Mouse (Mus musculus) macrophage (primary cell): ENCODE measurements around the gene Pitpnc1. TPM values are rescaled to one million over a fixed set of nuclear protein-coding genes. Genes with fewer than 3 reads are reported as not detected.

ENCODE experiments used
- H3K27ac ChIP-seq: fragments of 350-480 bp; formaldehyde crosslinking; 2 replicates; pipeline ENCODE4 v1.9.0; 2021
- H3K36me3 ChIP-seq: fragments of 350-480 bp; formaldehyde crosslinking; 2 replicates; pipeline ENCODE4 v1.9.0; 2021; ENCODE audit errors: inconsistent target
- H3K4me3 ChIP-seq: fragments of 350-480 bp; formaldehyde crosslinking; 2 replicates; pipeline ENCODE4 v1.9.0; 2021; ENCODE audit errors: inconsistent target
- H3K79me2 ChIP-seq: fragments of 350-480 bp; formaldehyde crosslinking; 2 replicates; pipeline ENCODE4 v1.9.0; 2021; ENCODE audit errors: inconsistent target
- WGBS: methylation state at CpG from one replicate; pipeline ENCODE4 v1.1.7; 2026; ENCODE audit warnings: inconsistent platforms; ENCODE audit not compliant: missing documents; 5-methylcytosine and 5-hydroxymethylcytosine counted together
- polyA plus RNA-seq: library from polyadenylated mRNA; stranded (reverse); fragments of 250-400 nt; gene quantifications from 3 replicates; pipeline ENCODE4 v1.2.4, GENCODE M21; 2018; ENCODE audit warnings: inconsistent platforms

The Pitpnc1 gene
- polyA plus RNA-seq, 1 experiment from 2014 or later = 50.1 TPM

DNA sequence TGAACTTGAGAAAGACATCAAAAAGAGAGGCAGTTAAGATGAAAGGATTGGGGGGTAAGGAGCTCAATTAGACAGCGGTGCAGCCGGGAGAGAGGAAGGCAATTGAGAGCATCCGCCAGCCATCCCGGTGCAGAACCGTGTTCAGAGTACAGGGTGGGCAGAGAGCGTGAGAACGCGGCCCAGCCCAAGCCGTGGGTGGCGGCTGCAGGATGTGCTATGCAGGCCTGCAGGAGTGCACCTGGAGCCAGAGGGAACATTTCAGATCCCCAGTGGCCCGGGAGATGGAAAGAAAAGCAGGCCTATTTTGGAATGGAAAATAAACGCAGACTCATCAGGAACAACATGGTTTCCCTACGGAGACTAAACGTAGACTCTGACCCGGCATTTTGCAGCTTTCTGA is 155.0 kb downstream of the Pitpnc1 start:
- no peaks in the 10 kb centered on the region for H3K36me3 ChIP-seq
- 94% methylated on average over 15 of the region's 15 CpGs for WGBS
- no peak overlapping the region for H3K27ac ChIP-seq
- no peak overlapping the region for H3K4me3 ChIP-seq
- H3K79me2 ChIP-seq = no peaks in the 10 kb centered on the region

DNA sequence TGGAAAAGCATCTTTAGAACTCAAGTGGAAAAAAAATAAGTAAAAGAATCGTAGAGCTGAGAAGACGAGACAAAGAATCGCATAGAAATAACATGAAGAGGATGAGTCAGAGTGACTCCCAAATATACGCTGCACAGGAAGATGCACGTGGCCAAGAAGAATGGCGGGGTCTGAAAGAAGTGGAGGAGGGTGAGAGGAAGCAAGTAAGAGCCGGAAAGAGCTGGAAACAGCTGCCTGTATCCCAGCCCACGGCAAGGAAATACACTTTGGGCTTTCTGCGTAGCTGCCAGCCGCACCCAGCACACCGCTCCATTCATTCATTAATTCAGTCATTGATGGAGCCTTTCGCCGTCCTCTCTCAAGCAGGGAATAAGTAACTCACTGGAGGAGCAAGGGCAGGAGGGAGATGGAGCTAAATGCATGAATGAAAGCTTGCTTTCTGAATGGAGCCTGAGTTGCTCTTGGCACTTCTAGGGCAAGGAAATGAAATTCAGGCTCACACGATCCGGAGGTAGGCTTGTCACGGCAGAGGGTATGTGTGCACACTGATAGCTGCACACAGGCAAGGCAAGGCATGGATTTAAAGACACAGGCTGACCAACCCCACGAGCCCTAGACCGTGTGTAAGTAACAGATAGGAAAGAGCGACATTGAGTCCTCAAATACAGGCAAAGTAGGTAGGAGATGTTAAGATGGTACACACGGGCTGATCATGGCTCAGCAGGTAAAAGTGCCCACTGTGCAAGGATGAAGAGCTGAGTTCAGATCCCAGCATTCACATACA is 160.0 kb downstream of the Pitpnc1 start:
- 86% methylated on average over 20 of the region's 20 CpGs for WGBS
- no peaks in the 10 kb centered on the region for H3K79me2 ChIP-seq
- no peaks in the 10 kb centered on the region for H3K36me3 ChIP-seq
- no peak overlapping the region for H3K27ac ChIP-seq
- no peak overlapping the region for H3K4me3 ChIP-seq

DNA sequence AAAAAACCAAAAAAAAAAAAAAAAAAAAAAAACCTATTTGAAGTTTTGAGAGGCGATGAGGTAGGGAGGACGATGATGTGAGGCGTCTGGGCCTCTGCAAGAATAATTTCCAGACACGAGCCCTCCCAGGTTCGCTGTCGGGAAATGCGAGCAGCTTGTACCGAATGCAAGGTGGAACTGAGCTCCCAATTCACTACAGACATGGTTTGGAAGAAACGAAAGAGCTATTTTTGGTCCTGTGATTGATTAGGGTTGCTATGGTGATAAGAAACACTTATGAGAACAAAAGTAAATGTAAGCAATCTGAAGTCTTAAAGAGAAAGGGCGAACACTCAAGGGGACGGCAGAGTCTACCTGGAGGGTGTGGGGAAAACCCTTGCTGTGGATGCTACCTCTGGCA is 164.3 kb downstream of the Pitpnc1 start:
- 96% methylated on average over 11 of the region's 11 CpGs for WGBS
- Histone ChIP-seq H3K27ac (no peak overlapping the region), H3K79me2 (no peaks in the 10 kb centered on the region), H3K4me3 (no peak overlapping the region), H3K36me3 (no peaks in the 10 kb centered on the region)

DNA sequence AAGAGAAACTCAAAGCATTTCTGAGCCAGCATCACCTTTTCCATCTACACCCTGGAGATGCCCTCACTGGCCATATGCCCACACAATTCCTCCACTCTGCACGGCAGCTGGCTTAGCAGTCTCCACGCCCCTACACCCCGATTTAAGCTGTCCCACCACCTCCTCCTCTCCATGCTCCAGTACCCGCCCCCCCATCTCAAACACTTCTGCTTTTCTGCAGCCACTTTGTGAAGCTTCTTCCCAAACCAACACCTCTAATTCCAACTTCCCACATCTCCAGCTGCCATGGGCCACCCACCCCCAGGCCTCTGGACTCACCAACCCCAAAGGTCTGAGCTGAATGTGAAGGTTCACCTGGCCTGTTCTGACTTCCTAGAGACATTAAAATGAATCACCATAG is 168.4 kb downstream of the Pitpnc1 start:
- Histone ChIP-seq H3K36me3 (no peaks in the 10 kb centered on the region), H3K4me3 (no peak overlapping the region), H3K79me2 (no peaks in the 10 kb centered on the region), H3K27ac (no peak overlapping the region)
- 65% methylated on average over 4 of the region's 4 CpGs for WGBS

DNA sequence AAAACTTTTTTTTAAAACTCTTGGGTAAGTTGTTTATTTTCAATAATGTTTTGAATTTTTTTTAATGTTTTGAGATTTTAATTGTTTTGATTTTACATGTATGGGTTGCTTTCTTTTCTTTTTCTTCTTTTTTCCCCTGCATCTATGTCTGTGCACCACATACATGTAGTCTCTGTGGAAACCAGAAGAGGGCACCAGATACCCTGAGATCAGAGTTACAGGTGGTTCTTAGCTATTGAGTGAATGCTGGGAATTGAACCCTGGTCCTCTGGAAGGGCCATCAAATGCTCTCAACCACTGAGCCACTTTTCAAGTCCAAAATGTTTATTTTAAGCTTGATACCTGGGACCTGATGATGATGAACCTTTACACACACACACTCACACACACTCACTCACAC is 170.3 kb downstream of the Pitpnc1 start:
- H3K4me3 ChIP-seq = no peak overlapping the region
- H3K36me3 ChIP-seq = no peaks in the 10 kb centered on the region
- no peak overlapping the region for H3K27ac ChIP-seq
- H3K79me2 ChIP-seq = no peaks in the 10 kb centered on the region

DNA sequence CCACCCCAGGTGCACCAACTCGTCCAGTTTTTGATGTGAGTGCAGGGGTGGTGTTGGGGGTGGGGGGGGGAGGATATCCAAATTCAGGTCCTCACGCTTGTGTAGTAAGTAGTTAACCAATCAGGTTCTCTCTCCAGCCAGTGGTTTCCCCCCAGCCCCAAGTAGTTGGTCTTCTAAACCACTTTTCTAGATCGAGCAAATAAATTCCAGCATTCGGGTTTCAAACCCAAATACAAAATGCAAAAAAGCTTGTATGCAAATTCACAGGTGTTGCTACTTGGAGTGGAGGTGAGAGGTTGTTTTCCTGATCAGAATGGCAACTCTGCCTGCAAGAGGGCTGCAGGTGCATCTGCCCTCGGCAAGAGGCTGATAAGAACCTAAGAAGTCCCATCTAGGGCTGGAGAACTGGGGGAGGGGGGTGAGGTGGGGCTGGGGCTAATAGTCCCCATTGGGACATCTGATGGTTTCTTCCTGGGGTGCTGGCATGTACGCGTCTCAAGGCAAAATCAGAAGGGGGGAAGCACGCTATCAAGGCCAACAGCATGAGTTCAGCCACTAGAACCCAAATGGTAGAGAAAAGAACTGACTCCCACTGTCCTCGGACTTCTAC is 170.9 kb downstream of the Pitpnc1 start:
- Histone ChIP-seq H3K36me3 (no peaks in the 10 kb centered on the region), H3K27ac (no peak overlapping the region), H3K4me3 (no peak overlapping the region), H3K79me2 (no peaks in the 10 kb centered on the region)
- 98% methylated on average over 9 of the region's 9 CpGs for whole genome bisulfite sequencing

DNA sequence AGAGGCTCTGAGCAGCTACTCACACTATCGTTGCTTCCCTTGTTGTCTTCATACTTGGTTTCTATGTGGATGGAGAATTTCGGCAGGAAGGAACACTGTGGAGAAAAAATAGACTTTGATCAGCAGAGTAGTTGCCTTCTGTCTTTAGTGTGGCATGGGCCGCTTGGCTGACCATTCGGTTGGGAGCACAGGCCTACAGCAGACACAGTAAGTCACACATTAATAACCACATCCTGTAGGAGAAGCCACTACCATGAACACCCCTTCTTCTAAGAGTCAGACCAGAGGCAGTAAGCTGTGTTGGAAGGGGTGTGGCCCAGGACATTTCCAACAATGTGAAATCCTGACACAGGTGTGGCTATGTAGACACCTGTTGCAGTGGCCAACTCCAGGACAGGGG is 174.3 kb downstream of the Pitpnc1 start:
- no peak overlapping the region for H3K27ac ChIP-seq
- H3K4me3 ChIP-seq = no peak overlapping the region
- H3K79me2 ChIP-seq = no peaks in the 10 kb centered on the region
- no peaks in the 10 kb centered on the region for H3K36me3 ChIP-seq
- WGBS = 76% methylated on average over 4 of the region's 4 CpGs

DNA sequence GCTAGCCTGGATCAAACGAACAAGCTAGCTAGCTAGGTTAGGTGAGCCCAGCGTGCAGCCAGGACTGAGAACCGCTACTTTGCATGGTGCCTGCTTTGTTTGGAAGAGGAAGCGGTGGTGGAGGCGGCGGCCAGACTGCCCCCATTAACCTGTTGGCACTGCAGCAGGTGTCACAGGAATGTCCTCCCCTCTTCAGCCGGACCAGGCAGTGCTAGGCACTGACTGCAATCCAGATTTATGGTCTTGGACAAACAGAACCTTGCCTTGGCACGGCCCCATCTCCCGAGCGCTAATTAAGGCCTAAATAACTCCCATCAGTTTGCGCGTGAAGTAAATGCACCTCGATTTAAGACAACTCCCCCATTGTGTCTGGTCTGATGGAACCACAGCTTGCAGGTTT is 178.5 kb downstream of the Pitpnc1 start:
- Histone ChIP-seq H3K36me3 (no peaks in the 10 kb centered on the region), H3K79me2 (no peaks in the 10 kb centered on the region), H3K27ac (no peak overlapping the region), H3K4me3 (no peak overlapping the region)
- WGBS = over 99% methylated on average over 12 of the region's 13 CpGs

DNA sequence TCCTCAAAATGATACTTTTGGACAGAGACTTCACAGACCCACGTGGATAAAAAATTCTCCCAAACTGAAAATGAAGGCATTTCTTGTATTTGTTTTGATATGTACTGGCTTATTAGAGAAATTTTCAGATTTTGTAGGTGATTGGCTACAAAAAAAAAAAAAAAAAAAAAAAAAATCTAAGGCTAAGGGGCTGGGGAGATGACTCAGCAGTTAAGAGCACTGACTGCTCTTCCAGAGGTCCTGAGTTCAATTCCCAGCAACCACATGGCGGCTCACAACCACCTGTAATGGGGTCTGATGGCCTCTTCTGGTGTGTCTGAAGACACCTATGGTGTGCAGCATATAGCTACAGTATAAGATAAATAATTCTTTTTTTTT is 182.3 kb downstream of the Pitpnc1 start:
- Histone ChIP-seq H3K4me3 (no peak overlapping the region), H3K79me2 (no peaks in the 10 kb centered on the region), H3K27ac (no peak overlapping the region), H3K36me3 (no peaks in the 10 kb centered on the region)
- WGBS = 96% methylated on average over 2 of the region's 2 CpGs

DNA sequence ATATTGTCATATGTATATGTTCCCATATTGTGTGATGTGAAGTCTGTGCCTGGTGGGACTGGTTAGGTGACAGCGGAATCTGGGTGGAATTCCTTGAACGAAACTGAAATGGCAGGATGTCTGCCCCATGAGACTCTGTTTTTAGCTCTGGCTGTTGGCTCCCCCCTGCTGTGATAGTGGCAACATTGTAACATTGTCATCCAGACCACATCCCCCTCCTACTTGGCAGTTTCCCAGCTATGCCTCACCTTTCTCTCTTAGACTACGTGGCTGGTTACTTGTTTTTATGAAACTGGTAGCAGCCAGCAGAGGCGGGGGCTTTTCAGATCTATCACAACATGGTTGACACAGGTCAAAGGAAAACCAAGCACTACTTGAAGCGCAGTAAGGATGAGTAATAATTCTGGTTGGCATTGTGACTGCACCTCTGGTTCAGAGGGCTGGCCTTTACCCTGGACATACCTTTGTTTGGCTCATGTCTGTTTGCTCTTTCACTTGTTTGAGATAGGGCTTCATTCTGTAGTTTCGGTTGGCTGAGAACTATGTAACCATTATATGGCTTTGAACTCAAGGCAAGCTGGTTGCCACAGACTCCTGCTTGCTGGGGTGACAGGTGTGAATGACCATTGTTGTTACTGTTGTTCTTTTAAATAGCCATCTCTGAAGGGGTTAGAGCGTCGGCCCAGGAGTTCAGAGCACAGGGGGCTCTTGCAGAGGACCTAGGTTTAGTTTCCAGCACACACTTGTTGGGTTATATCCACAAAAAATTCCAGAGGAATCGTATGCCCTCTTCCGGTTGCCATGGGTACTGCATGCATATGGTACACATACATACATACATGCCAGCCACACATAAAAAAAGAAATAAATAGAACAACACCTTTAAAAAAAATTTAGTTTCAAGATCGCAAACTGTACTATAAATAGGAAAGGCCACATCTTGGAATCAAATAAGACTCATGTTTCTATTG is 183.0 kb downstream of the Pitpnc1 start:
- no peak overlapping the region for H3K27ac ChIP-seq
- 97% methylated on average over 10 of the region's 11 CpGs for WGBS
- no peaks in the 10 kb centered on the region for H3K36me3 ChIP-seq
- H3K79me2 ChIP-seq = no peaks in the 10 kb centered on the region
- H3K4me3 ChIP-seq = no peak overlapping the region

DNA sequence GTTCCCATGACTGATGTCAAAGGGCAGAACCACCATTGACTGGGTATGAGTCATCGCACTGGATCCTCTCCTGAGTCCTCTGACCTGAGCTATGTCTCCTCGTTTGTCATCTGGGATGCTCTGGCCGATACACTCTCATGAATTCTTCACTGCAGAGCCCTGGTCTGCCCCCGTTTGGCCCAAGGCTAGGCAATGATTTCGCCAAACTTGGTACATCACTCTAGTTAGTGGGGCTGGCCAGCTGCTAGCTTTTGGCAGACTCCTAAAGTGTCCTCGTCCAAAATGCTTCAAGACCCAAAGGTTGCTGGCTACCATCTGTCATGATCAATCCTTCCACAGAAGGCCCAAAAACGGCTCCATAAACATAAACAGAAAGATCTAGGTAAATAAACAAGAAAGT is 184.8 kb downstream of the Pitpnc1 start:
- 92% methylated on average over 7 of the region's 7 CpGs for WGBS

DNA sequence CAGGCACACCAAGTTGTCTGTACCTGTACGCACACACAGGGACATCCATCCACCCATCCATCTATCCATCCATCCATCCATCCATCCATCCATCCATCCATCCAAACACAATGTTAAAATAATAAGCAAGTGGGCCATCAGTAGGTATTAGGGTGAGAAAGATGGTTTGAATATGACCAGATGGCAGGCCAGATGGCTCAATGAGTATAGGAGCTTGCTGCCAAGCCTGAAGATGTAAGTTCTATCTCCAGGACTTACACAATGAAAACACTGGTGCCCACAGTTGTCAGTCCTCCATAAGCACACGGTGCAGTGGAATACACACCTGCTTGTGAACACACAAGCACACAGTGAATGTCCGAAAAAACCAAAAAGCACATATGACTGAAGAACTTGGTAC is 186.9 kb downstream of the Pitpnc1 start:
- no peaks in the 10 kb centered on the region for H3K36me3 ChIP-seq
- H3K79me2 ChIP-seq = no peaks in the 10 kb centered on the region
- H3K4me3 ChIP-seq = no peak overlapping the region
- H3K27ac ChIP-seq = no peak overlapping the region
- WGBS = 98% methylated on average over 3 of the region's 3 CpGs

More for the DNA sequence above, 184.8 kb downstream of the Pitpnc1 start:
- Histone ChIP-seq H3K4me3 (no peak overlapping the region), H3K27ac (no peak overlapping the region), H3K36me3 (no peaks in the 10 kb centered on the region), H3K79me2 (no peaks in the 10 kb centered on the region)

DNA sequence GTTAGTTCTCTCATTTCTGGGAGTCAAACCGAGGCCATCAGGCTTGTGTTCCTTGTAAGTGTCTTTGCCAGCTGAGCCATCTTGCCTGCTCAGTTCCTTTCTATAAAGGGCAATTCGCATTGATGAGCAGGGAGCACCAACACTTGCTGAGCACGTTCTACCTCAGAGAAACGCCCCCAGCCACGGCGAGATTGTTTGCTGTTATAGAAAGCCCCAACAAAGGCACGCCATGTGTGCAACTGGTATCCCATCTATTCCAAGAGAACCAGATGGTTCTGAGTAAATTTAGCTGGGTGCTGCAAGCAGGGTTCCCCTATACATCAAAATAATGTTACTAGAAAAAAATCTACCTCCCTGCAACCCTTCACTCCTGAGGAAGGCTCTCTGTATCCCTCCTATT is 188.0 kb downstream of the Pitpnc1 start:
- Histone ChIP-seq H3K27ac (no peak overlapping the region), H3K4me3 (no peak overlapping the region), H3K79me2 (no peaks in the 10 kb centered on the region), H3K36me3 (no peaks in the 10 kb centered on the region)
- 94% methylated on average over 7 of the region's 7 CpGs for WGBS

DNA sequence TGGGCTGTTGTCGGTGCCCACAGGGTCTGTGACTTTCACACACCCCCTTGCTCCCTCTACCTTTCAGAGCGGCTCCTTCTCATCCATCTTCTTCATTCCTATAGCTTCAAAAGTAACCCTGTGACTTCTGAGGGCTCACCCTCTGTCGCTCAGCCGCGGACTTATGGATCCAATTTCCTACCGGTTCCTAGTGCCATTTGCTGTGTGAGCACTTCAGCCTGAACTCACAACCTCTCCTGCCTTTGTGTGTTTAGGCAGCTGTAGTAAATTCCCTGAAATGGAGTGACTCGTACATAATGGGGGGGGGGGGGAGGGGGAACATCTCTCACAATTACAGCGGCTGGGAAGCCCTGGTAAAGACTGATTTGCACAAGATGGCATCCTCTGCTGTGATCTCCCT is 191.2 kb downstream of the Pitpnc1 start:
- no peak overlapping the region for H3K4me3 ChIP-seq
- H3K27ac ChIP-seq = no peak overlapping the region
- no peaks in the 10 kb centered on the region for H3K36me3 ChIP-seq
- no peaks in the 10 kb centered on the region for H3K79me2 ChIP-seq
- WGBS = 92% methylated on average over 8 of the region's 8 CpGs

DNA sequence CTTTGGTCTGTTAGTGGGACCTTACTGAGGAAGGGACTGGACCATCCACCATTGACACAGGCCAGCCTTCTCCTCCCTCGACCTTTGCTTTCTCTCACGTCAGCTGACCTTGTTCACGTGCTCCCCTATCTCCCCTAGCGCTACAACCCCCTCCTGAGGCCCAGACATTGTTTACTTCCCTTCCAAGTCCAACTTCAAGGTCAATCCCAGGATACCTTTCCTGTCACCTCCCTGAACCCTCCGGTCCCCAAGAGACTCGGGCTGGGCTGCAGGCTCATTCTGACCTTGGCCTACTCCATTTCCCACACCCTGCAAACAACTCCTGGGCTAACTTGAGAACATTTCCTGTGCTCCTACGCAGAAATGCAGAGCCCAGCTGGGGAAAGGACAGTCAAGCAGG is 193.6 kb downstream of the Pitpnc1 start:
- H3K4me3 ChIP-seq = no peak overlapping the region
- H3K36me3 ChIP-seq = no peaks in the 10 kb centered on the region
- no peaks in the 10 kb centered on the region for H3K79me2 ChIP-seq
- no peak overlapping the region for H3K27ac ChIP-seq
- WGBS = 92% methylated on average over 7 of the region's 7 CpGs
